Mouse (Mus musculus) WW6 (cell line): ENCODE results near the gene Fchsd2.

Experiments used
- DNase-seq: peaks from one replicate; pipeline ENCODE4 v3.0.0-alpha.2; 2013; ENCODE audit warnings: low read depth, low spot score

Gene Fchsd2

DNA sequence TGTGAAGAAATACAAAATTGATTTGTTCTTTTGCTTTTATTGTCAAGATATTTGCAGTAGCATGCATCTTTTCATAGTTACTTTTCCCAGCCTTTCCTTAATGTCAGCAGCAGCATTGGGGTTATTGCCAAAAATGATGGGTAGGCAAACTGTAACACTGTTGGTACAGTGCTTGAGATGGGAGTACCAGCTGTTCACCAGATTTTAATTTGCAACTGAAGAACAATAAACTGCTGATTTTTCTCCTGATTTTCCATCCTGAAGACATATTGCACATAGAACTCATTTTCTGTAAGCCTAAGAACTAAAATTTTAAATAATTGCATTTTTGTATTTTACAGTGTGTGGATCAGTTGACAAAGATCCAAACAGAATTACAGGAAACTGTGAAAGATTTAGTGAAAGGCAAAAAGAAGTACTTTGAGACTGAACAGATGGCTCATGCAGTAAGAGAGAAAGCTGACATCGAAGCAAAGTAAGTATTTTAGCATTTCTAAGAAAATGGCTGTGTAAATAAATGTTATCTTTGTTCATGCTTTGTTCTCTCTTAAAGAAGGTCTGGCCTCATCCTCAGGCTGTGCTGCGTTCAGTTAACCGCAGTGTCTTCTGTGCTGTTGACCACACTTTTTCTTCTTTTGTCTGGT, 98.8 kb downstream of the Fchsd2 start:
- DNase-seq: no peak

DNA sequence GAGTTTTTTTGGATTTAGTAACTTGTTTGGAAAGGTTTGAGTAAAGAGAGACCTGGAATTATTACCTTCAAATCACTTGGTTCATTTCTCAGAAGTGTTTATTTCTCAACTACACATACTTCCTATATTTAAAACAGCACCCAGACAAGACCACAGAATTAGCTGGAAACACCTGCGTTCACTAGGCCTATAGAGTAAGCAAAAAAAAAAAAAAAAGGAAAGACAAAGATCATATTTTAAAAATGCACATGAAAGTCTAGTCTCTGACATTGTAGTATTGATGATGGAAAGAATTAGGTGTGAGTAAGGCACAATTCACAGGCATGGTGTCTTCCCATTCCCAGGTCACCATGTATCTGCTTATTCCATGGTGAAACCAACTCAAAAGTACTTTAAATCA, 118.2 kb downstream of the Fchsd2 start:
- no peak for DNase-seq

DNA sequence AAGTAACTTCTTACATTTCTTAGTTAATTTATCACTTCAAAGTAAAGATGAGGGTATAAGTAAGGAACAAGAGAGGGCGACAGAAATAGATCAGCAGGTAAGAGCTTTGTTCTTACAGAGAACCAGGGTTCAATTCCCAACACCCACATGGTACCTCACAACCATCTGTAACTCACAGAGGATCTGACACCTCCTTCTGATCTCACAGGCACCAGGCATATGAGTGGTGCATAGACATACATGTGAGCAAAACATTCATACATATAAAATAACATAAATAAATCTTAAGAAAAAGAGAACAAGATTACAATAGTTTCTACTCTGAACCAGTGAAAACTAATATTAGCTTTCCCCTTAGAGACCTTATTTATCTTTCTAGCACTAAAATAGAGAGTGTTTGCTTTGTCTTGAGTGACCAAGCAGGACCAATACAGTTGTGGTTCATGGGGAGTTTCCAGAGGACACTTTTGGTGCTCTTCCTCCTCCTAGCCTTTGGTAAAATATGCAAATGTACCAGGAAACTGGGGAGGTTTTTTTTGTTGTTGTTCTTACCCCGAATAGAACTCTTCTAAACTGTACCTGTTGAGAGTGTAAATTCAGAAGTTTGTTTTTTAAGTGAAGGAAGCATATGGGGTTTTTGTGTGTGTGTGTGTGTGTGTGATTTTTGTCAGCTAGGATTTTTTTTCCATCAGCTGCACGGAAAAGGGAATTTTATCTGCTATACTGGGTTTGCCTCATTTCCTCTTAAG, 121.0 kb downstream of the Fchsd2 start:
- DNase-seq: no peak

DNA sequence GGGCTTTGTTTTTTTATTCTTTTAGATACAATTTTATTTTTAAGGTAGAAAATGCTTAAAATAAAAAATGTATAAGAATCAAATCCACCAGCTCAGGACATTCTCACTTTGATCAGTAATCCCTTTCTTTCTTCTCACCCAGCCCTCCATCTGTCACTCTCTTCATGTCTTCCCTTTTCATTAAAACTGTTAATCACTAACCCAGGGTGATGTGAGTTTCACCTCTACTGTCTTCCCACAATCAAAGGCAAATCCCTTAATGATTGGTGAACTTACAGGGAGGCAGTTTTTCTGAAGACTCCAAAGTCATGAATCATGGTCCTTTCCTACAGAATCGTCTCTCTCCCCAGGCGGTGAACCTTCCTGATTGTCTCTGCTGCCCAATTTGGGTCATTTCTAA, 124.1 kb downstream of the Fchsd2 start:
- DNase-seq: no peak

DNA sequence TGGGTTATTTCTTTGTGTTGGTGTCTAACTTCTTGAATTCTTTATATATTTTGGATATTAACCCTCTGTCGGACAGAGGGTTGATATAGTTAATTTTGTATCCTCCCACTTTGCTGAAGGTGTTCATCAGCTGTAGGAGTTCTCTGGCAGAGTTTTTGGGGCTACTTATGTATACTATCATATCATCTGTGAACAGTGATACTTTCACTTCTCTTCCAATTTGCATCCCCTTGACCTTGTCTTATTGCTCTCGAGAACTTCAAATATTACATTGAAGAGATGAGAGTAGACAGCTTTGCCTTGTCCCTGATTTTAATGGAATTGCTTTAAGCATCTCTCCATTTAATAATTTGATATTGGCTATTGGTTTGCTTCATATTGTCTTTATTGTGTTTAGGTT, 130.8 kb downstream of the Fchsd2 start:
- no peak for DNase-seq

DNA sequence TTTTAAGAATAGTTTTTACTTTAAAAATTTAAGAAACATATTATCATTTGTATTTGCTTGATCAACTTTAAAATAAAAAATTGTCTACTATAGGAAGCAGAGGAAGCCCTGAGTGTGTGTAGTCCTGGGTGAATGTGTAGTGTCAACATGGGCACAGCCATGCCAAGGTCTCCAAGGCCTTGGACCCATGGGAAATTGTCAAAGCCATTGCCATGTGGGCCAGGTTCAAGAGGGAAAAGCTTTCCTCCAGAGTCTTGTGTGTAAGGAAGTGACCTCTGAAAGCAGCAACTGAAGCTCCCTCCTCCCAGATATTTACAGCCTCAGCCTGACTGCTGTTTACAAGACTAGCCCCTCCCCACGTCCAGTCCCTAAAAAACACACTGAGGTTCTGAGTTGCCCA, 136.7 kb downstream of the Fchsd2 start:
- DNase-seq: no peak

DNA sequence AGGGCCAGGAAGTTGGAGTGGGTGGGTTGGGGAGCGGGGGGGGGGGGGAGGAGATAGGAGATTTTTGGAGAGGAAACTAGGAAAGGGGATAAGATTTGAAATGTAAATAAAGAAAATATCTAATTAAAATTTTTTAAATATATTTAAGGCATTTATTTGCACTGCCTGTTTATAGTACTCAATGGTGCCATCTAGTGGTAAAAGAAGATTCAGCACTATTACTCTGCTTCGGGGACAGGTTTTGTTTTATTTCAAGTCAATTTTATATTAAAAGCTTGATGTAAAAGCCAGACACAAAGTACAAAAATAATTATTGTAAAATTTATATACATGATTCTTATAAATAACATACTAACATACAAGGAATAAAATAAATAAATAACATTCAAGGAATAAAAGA, 138.8 kb downstream of the Fchsd2 start:
- no peak for DNase-seq

DNA sequence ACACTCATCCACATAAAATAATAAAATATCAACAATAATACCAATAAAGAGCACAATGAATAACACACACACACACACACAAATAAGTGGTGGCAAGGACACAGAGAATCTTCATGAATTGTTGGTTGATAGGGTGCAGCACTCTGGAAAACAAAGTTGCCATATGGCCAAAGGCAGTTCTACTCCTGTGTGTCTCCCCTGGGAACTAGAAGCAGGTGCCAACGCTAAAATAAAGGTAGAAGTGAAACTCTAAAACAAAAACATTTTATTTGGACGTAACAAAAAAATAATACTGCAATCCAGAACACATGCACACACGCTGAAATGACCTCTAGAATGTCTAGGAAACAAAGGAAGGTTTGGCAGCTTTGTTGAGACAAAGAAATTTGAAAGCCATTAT, 140.1 kb downstream of the Fchsd2 start:
- no peak for DNase-seq

DNA sequence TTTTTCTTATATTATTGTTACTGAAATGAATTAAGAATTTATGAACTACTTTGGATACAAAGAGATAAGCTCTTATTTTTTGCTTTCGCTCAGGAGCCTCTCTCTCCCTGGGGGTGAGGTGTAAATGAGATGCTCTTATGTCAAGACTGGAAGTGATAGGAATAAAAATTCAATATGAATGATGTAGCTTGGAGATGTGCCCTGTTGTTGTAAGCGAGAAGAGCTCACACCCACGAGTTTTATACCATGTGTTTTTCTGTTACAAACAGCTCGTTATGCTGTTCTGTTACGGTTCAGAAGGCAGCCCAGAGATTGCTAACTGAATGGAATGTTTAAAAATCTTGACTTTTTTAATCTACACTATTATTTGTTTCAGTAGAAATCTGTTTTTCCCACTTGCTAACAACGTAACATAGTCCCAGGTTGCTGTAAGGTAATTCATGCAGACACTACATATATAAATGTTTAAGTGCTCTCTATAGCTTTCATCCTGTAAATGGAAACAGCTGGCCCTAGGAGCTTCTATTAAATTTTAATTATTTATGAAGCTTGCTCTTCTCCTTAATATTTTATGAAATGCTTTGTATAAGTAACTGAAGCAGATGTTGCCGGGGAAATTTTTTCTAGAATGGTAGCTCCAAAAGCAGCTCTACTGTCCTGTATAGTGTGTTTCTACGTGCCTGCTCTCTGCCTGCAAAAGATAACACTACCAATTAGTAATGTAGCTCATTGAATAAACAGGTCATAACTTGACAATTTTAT, 144.2 kb downstream of the Fchsd2 start:
- no peak for DNase-seq

DNA sequence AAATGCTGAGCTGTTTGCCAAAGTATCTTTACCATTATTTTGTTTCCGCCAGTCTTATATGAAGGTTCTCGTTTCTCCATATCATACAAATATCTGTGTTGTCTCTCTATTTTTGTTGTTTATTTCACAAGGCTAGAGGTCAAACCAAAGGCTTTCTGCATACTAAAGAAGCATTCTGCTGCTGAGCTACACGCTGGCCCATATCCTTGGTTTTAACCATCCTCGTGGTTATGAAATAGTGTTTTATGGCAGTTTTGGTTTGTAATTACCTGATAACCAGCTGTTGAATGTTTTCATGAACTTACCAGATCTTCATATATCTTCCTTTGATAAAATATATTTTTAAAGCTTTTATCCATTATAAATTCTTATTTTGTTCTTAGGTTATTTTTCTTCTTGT, 156.1 kb downstream of the Fchsd2 start:
- DNase-seq: no peak

DNA sequence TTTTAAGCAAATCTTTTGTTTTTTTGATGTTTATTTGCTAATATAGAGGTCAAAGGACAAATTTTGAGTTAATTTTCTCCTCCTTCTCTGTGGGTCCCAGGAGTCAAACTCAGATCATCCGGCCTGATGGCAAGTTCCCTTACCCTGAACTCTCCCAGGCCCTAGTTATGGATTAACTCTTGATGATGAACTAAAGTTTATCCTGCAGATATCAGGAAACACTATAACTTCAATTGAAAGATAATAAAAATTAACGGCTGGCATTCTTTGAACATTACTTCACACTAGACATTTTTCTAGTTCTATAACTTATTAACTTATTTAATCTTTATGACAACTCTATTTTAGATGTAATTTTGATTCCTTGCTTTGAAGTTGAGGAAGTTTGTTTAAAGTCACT, 156.5 kb downstream of the Fchsd2 start:
- DNase-seq: no peak

DNA sequence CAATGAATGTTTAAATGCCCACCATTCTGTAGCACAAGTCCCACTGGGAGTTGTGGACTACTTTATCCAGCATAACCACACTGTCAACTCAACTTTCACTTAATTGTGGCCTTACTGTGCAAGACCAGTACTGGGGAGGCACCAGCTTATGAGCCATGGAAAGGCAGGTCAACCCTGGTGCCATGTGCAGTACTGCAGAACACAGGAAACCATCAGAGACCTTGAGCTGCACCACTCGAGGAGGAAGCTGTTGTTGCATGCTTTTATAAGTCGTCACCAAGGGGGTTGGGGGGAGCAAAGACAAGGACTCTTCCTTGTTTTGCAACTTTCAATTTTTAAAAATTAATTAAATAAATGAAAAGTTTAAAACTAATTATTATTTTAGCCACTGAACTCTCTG, 160.4 kb downstream of the Fchsd2 start:
- no peak for DNase-seq

DNA sequence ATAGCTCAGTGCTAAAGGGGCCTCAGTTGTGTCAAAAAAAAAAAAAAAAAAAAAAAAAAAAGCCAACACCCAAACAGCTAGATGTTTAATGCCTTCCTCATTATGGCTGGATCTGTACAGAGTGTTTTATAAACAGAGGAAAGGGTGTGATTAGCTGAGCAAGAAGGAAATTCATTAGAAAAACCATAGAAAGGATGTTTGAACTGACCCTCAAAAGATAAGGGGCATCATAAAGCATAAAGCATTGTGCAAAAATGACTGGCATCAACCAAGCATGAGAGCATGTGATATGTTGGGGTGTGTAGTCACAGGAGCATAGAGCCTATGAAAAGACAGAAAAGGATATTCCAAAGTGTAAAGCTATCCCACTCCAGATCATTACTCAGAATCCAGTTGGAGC, 165.8 kb downstream of the Fchsd2 start:
- no peak for DNase-seq

DNA sequence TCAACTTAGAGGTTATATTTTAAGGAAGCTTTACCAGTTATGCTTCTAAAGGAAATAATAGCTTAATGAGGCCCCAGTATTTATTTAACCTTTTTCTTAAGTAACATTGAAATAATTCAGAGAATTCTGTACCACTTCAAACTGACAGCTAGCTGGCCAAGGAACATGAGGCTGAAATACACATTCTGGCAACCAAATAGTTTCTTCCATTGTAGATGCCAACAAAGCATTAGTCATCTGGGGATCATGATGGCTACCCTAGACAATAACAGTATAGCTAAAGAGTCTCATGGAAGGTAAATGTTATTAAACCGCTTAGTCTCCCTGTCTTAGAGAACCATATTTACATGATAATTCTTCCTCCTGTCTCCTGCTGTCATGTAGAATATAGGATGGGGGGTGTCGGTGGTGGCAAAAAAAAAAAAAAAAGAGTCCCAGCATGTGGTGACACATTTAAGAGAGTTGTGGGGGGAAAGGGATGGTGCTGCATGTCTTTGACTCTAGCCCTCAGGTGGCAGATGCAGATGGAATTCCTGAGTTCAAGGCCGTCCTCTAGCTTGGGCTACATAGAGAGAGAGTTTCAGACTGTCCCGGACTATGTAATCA, 169.4 kb downstream of the Fchsd2 start:
- DNase-seq: no peak

DNA sequence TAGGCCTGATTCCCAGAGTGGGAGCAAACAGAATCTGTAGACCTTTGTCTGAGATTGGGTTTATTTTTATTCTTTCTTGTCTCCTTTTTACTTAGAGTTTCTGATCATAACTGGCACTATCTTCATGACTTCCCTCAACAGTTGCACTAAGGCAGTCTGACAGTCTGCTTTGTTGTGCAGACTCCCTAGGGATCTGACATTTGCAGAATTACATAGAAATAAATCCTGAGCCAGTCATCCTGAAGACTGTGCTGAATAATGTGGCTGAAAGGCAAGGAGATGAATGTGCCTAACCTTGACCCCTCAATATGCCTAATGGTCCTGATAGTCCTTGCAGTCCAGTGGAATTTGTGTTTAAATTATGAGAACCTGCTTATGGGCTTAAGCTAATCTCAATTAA, 170.8 kb downstream of the Fchsd2 start:
- no peak for DNase-seq

DNA sequence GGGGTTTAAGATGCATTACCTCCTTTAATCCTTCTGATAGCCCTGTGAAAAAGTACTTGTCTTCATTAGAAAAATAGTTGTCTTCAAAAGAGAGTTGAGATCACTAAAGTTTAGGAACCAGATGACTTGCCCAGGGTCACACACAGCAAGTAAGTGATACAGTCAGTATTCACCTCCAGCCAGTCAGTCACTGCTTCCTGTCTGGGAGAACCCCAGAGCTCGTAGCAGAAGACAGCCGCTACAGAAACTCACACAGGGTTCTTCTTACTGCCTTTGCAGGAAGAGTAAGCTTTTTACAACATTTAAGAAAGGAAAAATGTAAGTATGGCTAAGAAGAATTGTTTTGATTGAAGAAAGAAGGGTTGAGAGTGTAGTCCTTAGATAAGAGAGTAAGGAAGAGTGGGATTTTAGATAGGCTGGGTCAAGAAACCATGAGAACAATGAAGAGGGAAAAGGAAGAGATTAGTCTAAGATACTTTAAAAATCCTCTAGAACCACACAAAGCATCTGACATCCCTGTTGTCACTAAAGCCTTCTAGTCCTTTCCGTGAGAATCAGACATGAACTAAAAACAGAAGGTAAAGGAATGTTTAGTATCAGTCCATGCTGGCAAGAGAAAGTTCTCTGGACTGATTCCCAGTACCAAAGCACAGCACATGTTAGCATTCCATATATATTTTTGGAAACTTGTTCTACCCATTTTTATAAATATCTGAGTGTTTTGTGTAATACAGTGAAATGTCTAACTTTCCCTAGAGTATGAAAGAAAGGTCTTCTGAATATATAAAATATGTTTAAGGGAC, 175.0 kb downstream of the Fchsd2 start:
- no peak for DNase-seq

DNA sequence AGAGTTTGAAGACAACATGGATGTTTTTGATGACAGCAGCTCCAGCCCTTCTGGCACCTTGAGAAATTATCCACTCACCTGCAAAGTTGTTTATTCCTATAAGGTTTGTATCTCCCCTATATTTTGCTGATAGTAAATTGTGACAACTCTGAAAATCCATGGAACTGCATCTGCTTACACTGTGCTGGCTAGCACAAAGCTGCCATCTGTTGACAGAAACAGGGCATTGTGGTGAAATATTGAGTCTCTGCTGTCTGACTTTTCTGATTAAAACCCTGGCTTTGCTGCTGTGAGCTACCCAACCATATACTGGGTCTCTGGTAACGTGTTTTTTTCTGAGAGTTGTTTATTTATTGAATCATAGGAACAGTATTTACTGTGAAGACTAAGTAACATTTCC, 178.9 kb downstream of the Fchsd2 start:
- no peak for DNase-seq

DNA sequence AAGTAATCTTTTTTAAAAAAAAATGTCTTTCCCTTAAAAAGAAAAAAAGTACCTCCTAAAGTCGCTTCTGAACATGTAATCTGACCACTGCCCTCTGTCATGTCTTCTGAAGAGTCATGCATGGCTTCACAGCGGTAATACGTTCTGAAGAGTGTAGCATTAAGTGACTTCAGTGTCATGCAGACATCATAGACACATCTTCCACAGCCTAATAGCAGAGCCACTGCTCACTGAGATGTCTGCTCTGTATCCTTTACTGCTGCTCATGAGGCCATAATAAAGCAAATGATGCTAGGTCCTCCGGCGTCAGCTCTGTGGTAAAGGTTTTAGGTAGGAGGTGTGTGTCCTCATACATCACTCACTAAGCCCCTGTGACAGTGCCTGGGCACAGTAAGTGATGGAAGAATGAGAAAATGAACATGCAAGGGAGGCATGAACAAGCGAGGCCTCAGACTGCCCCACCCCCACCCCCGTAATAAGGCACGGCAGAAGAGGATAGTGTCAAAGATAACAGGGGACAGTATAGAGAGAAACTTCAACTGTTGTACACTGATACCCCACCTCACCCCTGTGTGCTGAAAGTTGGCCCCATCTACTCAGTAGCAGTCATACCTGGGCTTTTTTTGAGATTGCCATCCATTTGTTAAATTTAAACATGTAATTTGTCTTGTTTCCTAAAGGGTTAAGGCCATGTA, 179.9 kb downstream of the Fchsd2 start:
- no peak for DNase-seq

DNA sequence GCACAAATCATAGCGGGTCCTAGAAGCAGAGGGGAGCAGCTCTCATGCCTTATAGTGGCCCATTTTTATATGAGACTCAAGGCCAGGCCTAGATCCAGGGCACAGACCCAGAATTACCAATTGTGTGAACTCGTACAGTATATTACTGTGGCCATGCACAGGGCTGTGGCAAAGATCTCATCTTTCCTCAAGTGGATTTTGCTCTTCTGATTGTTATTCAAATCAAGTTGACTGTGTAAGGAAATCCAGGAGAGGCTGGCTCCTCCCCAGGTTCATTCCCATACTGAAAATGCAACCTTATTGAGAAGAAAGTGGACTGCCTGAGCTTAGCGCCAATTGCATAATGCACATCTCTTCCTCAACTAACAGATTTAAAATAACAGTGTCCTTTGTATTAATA, 190.1 kb downstream of the Fchsd2 start:
- no peak for DNase-seq

DNA sequence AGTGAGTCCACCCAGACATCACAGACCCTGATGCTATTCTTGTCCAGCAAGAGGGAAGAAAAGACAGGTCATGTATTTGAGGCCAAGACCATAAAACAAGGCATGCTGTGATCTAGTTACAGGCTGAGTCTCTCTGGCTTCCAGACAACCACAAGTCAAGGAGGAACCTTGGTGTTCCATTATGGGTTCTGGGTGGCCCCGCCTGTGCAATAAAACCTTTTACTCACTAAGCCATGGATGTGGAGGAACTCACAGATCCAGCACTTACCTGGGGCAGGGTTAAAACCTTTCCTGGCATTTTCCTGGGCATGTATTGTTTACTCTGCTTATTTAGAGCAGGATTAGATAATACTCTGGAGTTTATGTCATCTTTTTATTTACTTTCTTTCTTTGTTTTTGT, 191.8 kb downstream of the Fchsd2 start:
- no peak for DNase-seq

DNA sequence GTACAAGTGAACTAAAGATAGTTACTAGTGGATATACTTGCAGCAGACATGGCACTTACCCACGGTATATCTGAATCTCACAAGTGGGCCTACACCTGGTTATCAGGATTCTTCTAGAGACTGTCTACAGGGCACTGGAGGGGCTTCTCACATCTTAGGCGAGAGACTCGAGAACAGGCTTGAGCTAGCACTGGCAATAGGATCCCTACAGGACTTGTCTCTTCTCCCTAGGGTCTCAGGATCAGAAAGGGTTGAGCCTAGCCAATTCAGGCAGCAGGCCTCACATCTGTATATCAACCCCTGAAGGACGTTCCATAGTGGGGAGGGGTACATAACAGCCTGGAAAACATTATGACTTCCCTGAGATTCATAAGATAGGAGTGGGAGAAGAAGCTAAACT, 194.2 kb downstream of the Fchsd2 start:
- no peak for DNase-seq
